Mouse (Mus musculus): ENCODE results near the gene Josd1.
"Not testable (repeated sequence)": the region's sequence is repeated elsewhere in the genome, so short reads cannot be mapped to it uniquely, and the experiment has no call there.

Josd1 gene

GRCm38 (mm10) chr15:79692334-79692733, 4.6 kb upstream of the Josd1 start:
- no peak for DNase-seq (ENCODE audit: low spot score)

- DNase-seq (ENCODE audit: low spot score): no peak
These were observed 3.3 kb upstream of the Josd1 start for GRCm38 (mm10) chr15:79691023-79691508.

- peak; percentile 99 for DNase-seq (ENCODE audit: low spot score)
These were observed 2.8 kb upstream of the Josd1 start, which contains the start of gene Gtpbp1 for GRCm38 (mm10) chr15:79690426-79691022. TSS of gene Gtpbp1 (plus strand) at chr15:79690845.

- no peak for DNase-seq (ENCODE audit: low spot score)
These were observed 2.1 kb upstream of the Josd1 start for GRCm38 (mm10) chr15:79689662-79690425.

GRCm38 (mm10) chr15:79688268-79688956, 693 bp upstream of the Josd1 start:
- DNase-seq (ENCODE audit: low spot score): no peak

- no peak for DNase-seq (ENCODE audit: low spot score)
These were observed 544 bp downstream of the Josd1 start for GRCm38 (mm10) chr15:79687175-79687574.

- no peak for DNase-seq (ENCODE audit: low spot score)
These were observed 1.5 kb downstream of the Josd1 start for GRCm38 (mm10) chr15:79686046-79686869.

- no peak for DNase-seq (ENCODE audit: low spot score)
These were observed 2.5 kb downstream of the Josd1 start for GRCm38 (mm10) chr15:79685141-79685641.

GRCm38 (mm10) chr15:79684616-79685015, 3.1 kb downstream of the Josd1 start:
- no peak for DNase-seq (ENCODE audit: low spot score)

- DNase-seq (ENCODE audit: low spot score): no peak
These were observed 3.8 kb downstream of the Josd1 start for GRCm38 (mm10) chr15:79683707-79684465.

GRCm38 (mm10) chr15:79683146-79683545, 4.6 kb downstream of the Josd1 start:
- DNase-seq (ENCODE audit: low spot score): no peak

GRCm38 (mm10) chr15:79681973-79682372, 5.7 kb downstream of the Josd1 start:
- DNase-seq (ENCODE audit: low spot score): no peak

GRCm38 (mm10) chr15:79677936-79678335, 9.8 kb downstream of the Josd1 start:
- no peak for DNase-seq (ENCODE audit: low spot score)

- not testable (repeated sequence) for DNase-seq (ENCODE audit: low spot score)
These were observed 15.8 kb downstream of the Josd1 start for GRCm38 (mm10) chr15:79671828-79672348.

- no peak for DNase-seq (ENCODE audit: low spot score)
These were observed 16.8 kb downstream of the Josd1 start for GRCm38 (mm10) chr15:79670972-79671299.

GRCm38 (mm10) chr15:79670249-79670971, 17.3 kb downstream of the Josd1 start, which contains the start of gene Tomm22:
TSS of gene Tomm22 (plus strand) at chr15:79670861.
- DNase-seq (ENCODE audit: low spot score): peak; percentile 62

- no peak for DNase-seq (ENCODE audit: low spot score)
These were observed 18.5 kb downstream of the Josd1 start for GRCm38 (mm10) chr15:79669195-79669594.

GRCm38 (mm10) chr15:79664666-79665065, 23.1 kb downstream of the Josd1 start:
- no peak for DNase-seq (ENCODE audit: low spot score)

GRCm38 (mm10) chr15:79661852-79662251, 25.9 kb downstream of the Josd1 start:
- no peak for DNase-seq (ENCODE audit: low spot score)

All from layer of hippocampus, adult 9-10 months (tissue).